Mouse (Mus musculus) midbrain, embryonic 11.5 days (tissue): Measurements from ENCODE around the gene Gm21954. TPM values are rescaled to one million over a fixed set of nuclear protein-coding genes. Genes with fewer than 3 reads are reported as not detected.

Experiments
- ATAC-seq: fragments of 200-750 bp; cut with Nextera tagmentation; 2 replicates; pipeline ENCODE4 v1.8.0; 2017; ENCODE audit warnings: moderate TSS enrichment, moderate library complexity; ENCODE audit not compliant: low FRiP score
- DNase-seq: peaks from one replicate; pipeline ENCODE4 v3.0.0; 2015; ENCODE audit warnings: low spot score; ENCODE audit errors: missing footprints
- H3K27ac ChIP-seq: fragments of 300-500 bp; sonication (generic); 2 replicates; pipeline ENCODE4 v1.5.1; 2014; ENCODE audit warnings: low read depth, low read length
- H3K27me3 ChIP-seq: fragments of 300-500 bp; sonication (generic); 2 replicates; pipeline ENCODE4 v1.6.1; 2014; ENCODE audit warnings: mild to moderate bottlenecking, low read length, moderate library complexity, mixed read lengths; ENCODE audit not compliant: control insufficient read depth, insufficient read depth
- H3K36me3 ChIP-seq: fragments of 300-500 bp; sonication (generic); 2 replicates; pipeline ENCODE4 v1.6.1; 2014; ENCODE audit warnings: mild to moderate bottlenecking, low read length, moderate library complexity, mixed read lengths; ENCODE audit not compliant: control insufficient read depth, insufficient read depth
- H3K4me1 ChIP-seq: fragments of 300-500 bp; sonication (generic); 2 replicates; pipeline ENCODE4 v1.6.1; 2014; ENCODE audit warnings: low read length; ENCODE audit not compliant: control insufficient read depth, insufficient read depth
- H3K4me2 ChIP-seq: fragments of 300-500 bp; sonication (generic); 2 replicates; pipeline ENCODE4 v1.6.1; 2014; ENCODE audit warnings: mild to moderate bottlenecking, moderate library complexity
- H3K4me3 ChIP-seq: fragments of 300-500 bp; sonication (generic); 2 replicates; pipeline ENCODE4 v1.5.1; 2014; ENCODE audit warnings: low read depth, low read length
- H3K9ac ChIP-seq: fragments of 300-500 bp; sonication (generic); 2 replicates; pipeline ENCODE4 v1.6.1; 2014; ENCODE audit warnings: low read length
- H3K9me3 ChIP-seq: fragments of 300-500 bp; sonication (generic); 2 replicates; pipeline ENCODE4 v1.6.1; 2016; ENCODE audit warnings: low read length; ENCODE audit not compliant: control insufficient read depth
- WGBS: fragments of 180-500 bp; shearing (Covaris S2); extraction: QIAGEN DNeasy Blood & Tissue Kit; methylation state at CpG from one replicate; pipeline ENCODE4 v1.1.7; 2014; 5-methylcytosine and 5-hydroxymethylcytosine counted together
- polyA plus RNA-seq: library from polyadenylated mRNA; unstranded; fragments of >200 nt; fragmentation: Nextera tagmentation; extraction: Ambion mirVana; gene quantifications from 2 replicates; pipeline ENCODE4 v1.2.1, GENCODE M21; 2014

Gene Gm21954
- polyA plus RNA-seq, 1 experiment from 2014 or later = not detected

GRCm38 (mm10) chr3:55473146-55473545 lies 1.1 kb upstream of the Gm21954 start:
- 79% methylated on average over 6 of the region's 6 CpGs for WGBS
- H3K4me2 ChIP-seq = no peak overlapping the region
- H3K27me3 ChIP-seq = no peaks in the 10 kb centered on the region
- no peaks in the 10 kb centered on the region for H3K9me3 ChIP-seq
- ATAC-seq (no peak), DNase-seq (no peak)
- no peaks in the 10 kb centered on the region for H3K4me1 ChIP-seq
- no peaks in the 10 kb centered on the region for H3K36me3 ChIP-seq
- no peak overlapping the region for H3K4me3 ChIP-seq
- H3K9ac ChIP-seq = no peak overlapping the region
- no peak overlapping the region for H3K27ac ChIP-seq

DNA sequence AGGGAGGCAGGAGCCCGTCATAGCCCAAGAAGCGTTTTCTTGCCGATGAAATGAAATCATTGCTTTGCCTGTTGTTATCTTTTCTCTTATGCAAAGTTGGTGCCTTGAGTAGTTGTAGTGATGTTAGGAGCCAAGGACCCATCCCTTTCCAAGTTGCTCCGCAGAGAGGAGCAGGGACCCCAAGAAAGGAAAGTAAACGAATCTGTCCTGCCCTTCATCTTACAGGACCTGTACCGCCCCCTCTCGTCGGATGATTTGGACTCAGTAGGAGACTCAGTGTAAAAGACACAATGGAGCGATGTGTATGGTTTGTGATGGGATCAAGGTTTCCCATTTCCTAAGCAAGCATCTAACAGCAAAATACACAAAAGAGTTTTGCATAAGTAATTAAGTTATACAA lies 5.7 kb downstream of the Gm21954 start:
- Histone ChIP-seq H3K9ac (no peak overlapping the region), H3K9me3 (no peaks in the 10 kb centered on the region), H3K27me3 (no peaks in the 10 kb centered on the region), H3K36me3 (no peaks in the 10 kb centered on the region), H3K4me1 (no peaks in the 10 kb centered on the region; the same call in 1 of the 2 replicates), H3K27ac (no peak overlapping the region), H3K4me2 (no peak overlapping the region), H3K4me3 (no peak overlapping the region)
- no peak for DNase-seq
- no peak for ATAC-seq
- WGBS = 58% methylated on average over 9 of the region's 9 CpGs

GRCm38 (mm10) chr3:55465785-55466184 lies 6.2 kb downstream of the Gm21954 start:
- DNase-seq = no peak
- no peak for ATAC-seq
- Histone ChIP-seq H3K27me3 (no peaks in the 10 kb centered on the region), H3K36me3 (no peaks in the 10 kb centered on the region), H3K4me2 (no peak overlapping the region), H3K4me1 (no peaks in the 10 kb centered on the region; the same call in 1 of the 2 replicates), H3K27ac (no peak overlapping the region), H3K9ac (no peak overlapping the region), H3K9me3 (no peaks in the 10 kb centered on the region), H3K4me3 (no peak overlapping the region)
- WGBS = 88% methylated on average over 8 of the region's 8 CpGs

DNA sequence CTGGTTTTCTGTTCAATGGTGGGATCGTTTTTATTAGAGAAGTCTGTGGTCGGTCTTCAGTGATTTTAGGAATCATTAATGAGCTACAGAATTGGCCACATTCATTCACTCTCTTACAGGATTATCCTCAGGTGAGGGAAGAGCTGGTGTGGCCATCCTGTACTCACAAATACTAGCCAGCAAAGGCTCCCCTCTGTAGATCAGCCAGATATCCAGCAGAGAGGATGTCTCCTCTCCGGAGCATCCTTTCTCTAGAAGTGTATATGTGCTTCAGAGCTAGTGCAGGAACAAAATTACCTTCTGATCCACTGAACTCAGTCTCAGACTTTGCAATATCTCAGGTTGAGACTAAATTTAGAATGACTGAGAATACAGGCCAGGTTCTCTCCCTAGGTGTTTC lies 7.8 kb downstream of the Gm21954 start:
- ATAC-seq (no peak), DNase-seq (no peak)
- WGBS = 39% methylated on average over 3 of the region's 3 CpGs
- Histone ChIP-seq H3K4me2 (no peak overlapping the region), H3K4me3 (no peak overlapping the region), H3K9ac (no peak overlapping the region), H3K4me1 (no peaks in the 10 kb centered on the region; the same call in 1 of the 2 replicates), H3K9me3 (no peaks in the 10 kb centered on the region), H3K27me3 (no peaks in the 10 kb centered on the region), H3K27ac (no peak overlapping the region), H3K36me3 (no peaks in the 10 kb centered on the region; the same call in 1 of the 2 replicates)

- no peaks in the 10 kb centered on the region for H3K27me3 ChIP-seq
- H3K9me3 ChIP-seq = no peaks in the 10 kb centered on the region
- no peak overlapping the region for H3K27ac ChIP-seq
- H3K4me3 ChIP-seq = no peak overlapping the region
- WGBS = 89% methylated on average over 4 of the region's 4 CpGs
- no peaks in the 10 kb centered on the region; the same call in 1 of the 2 replicates for H3K36me3 ChIP-seq
- no peak overlapping the region for H3K4me2 ChIP-seq
- no peaks in the 10 kb centered on the region; the same call in 1 of the 2 replicates for H3K4me1 ChIP-seq
- DNase-seq (no peak), ATAC-seq (no peak)
- no peak overlapping the region for H3K9ac ChIP-seq
These were observed 8.9 kb downstream of the Gm21954 start for GRCm38 (mm10) chr3:55462904-55463668.

- Histone ChIP-seq H3K4me3 (peak overlapping the region; percentile 18; the same call in 1 of the 2 replicates), H3K4me2 (peak overlapping the region; percentile 47), H3K9ac (peak overlapping the region; percentile 10), H3K4me1 (no peaks in the 10 kb centered on the region; the same call in 1 of the 2 replicates), H3K27ac (peak overlapping the region; percentile 41; the same call in 1 of the 2 replicates), H3K36me3 (no peaks in the 10 kb centered on the region; the same call in 1 of the 2 replicates), H3K9me3 (no peaks in the 10 kb centered on the region), H3K27me3 (no peaks in the 10 kb centered on the region)
- DNase-seq (peak; percentile 96), ATAC-seq (peak; percentile 96)
- WGBS = under 1% methylated on average over 17 of the region's 17 CpGs
These were observed 10.0 kb downstream of the Gm21954 start for GRCm38 (mm10) chr3:55461685-55462655.

DNA sequence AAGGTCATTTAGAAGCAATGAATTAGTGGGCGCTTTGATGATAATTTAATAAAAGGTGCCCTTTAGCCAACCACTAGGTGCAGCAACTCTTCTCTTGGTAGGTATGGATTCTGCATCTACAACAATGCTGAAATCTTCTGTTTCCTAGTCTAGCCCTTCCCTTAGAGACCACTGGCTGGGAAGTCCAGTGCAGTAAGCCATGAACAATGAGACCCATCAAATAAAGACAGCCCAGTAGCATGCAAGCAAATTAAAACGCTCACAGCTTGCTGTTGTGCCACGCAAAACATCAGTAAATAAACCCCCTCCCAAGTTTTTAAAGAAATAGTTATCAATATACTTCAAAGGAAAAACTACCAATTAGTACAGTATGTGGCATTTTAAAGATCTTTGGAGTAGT lies 10.9 kb downstream of the Gm21954 start:
- WGBS = 38% methylated on average over 3 of the region's 3 CpGs
- Histone ChIP-seq H3K27me3 (no peaks in the 10 kb centered on the region), H3K4me2 (peak overlapping the region; percentile 47), H3K9me3 (no peaks in the 10 kb centered on the region), H3K36me3 (no peaks in the 10 kb centered on the region; the same call in 1 of the 2 replicates), H3K27ac (no peak overlapping the region), H3K9ac (no peak overlapping the region), H3K4me1 (no peaks in the 10 kb centered on the region; the same call in 1 of the 2 replicates), H3K4me3 (no peak overlapping the region)
- DNase-seq (no peak), ATAC-seq (peak; percentile 70; the same call in 1 of the 2 replicates)

DNA sequence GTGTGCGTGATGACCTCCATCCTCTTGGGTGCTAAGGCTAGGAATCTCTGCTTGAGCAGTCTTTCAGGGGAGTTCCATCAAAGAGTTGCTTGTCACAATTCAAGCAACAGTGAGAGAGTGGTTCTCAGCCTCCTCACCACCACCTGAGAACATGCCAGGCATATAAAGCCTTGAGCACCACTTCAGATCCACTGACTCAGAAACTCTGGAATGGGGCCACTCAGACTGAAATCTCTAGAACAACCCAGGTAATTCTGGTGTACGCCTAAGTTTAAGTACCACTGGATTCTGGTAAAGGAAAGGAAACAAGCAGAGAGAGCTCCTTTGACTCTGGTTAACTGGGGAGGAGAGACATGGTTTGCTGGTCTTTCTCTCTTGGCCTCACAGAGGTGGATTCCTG lies 19.5 kb downstream of the Gm21954 start:
- Histone ChIP-seq H3K4me3 (no peak overlapping the region), H3K9me3 (no peaks in the 10 kb centered on the region), H3K36me3 (no peaks in the 10 kb centered on the region), H3K4me1 (no peaks in the 10 kb centered on the region), H3K27ac (no peak overlapping the region), H3K9ac (no peak overlapping the region), H3K4me2 (no peak overlapping the region), H3K27me3 (no peaks in the 10 kb centered on the region)
- no peak for ATAC-seq
- WGBS = 87% methylated on average over 2 of the region's 2 CpGs
- no peak for DNase-seq
